Mouse (Mus musculus) neural tube, embryonic 14.5 days (tissue): ENCODE data around the gene Serpinb13. TPM values are rescaled to one million over a fixed set of nuclear protein-coding genes. Genes with fewer than 3 reads are reported as not detected.
"Not testable (repeated sequence)": the region's sequence is repeated elsewhere in the genome, so short reads cannot be mapped to it uniquely, and the experiment has no call there.

Experiments
- ATAC-seq: fragments of 200-750 bp; cut with Nextera tagmentation; 2 replicates; pipeline ENCODE4 v1.8.0; 2017; ENCODE audit warnings: low read depth, mild to moderate bottlenecking, moderate TSS enrichment, moderate library complexity
- H3K27ac ChIP-seq: fragments of 300-500 bp; sonication (generic); 2 replicates; pipeline ENCODE4 v1.5.1; 2014; ENCODE audit warnings: low read depth, mild to moderate bottlenecking, control low read depth, low read length, moderate library complexity, mixed read lengths
- H3K27me3 ChIP-seq: fragments of 300-500 bp; sonication (generic); 2 replicates; pipeline ENCODE4 v1.6.1; 2014; ENCODE audit warnings: low read length; ENCODE audit not compliant: control insufficient read depth, insufficient read depth
- H3K36me3 ChIP-seq: fragments of 300-500 bp; sonication (generic); 2 replicates; pipeline ENCODE4 v1.6.1; 2014; ENCODE audit warnings: low read length, mixed read lengths; ENCODE audit not compliant: control insufficient read depth, insufficient read depth
- H3K4me1 ChIP-seq: fragments of 300-500 bp; sonication (generic); 2 replicates; pipeline ENCODE4 v1.6.1; 2014; ENCODE audit warnings: low read length; ENCODE audit not compliant: control insufficient read depth, insufficient read depth
- H3K4me2 ChIP-seq: fragments of 300-500 bp; sonication (generic); 2 replicates; pipeline ENCODE4 v1.6.1; 2014; ENCODE audit warnings: mild to moderate bottlenecking, low read depth, low read length, control low read depth
- H3K4me3 ChIP-seq: fragments of 300-500 bp; sonication (generic); 2 replicates; pipeline ENCODE4 v1.5.1; 2014; ENCODE audit warnings: low read depth, low read length, control low read depth, mixed read lengths
- H3K9ac ChIP-seq: fragments of 300-500 bp; sonication (generic); replicated peaks from 2 replicates; pipeline ENCODE4 v1.6.1; 2014; ENCODE audit warnings: low read depth, mild to moderate bottlenecking, control low read depth, low read length, mixed read lengths
- H3K9me3 ChIP-seq: fragments of 300-500 bp; sonication (generic); 2 replicates; pipeline ENCODE4 v1.6.1; 2016; ENCODE audit warnings: low read length; ENCODE audit not compliant: control insufficient read depth
- WGBS: fragments of 180-500 bp; shearing (Covaris S2); extraction: QIAGEN DNeasy Blood & Tissue Kit; methylation state at CpG from one replicate; pipeline ENCODE4 v1.1.7; 2014; 5-methylcytosine and 5-hydroxymethylcytosine counted together
- polyA plus RNA-seq: library from polyadenylated mRNA; unstranded; fragments of >200 nt; fragmentation: Nextera tagmentation; extraction: Ambion mirVana; gene quantifications from 2 replicates; pipeline ENCODE4 v1.2.1, GENCODE M21; 2014

Gene Serpinb13
- polyA plus RNA-seq, 1 experiment from 2014 or later: not detected

DNA sequence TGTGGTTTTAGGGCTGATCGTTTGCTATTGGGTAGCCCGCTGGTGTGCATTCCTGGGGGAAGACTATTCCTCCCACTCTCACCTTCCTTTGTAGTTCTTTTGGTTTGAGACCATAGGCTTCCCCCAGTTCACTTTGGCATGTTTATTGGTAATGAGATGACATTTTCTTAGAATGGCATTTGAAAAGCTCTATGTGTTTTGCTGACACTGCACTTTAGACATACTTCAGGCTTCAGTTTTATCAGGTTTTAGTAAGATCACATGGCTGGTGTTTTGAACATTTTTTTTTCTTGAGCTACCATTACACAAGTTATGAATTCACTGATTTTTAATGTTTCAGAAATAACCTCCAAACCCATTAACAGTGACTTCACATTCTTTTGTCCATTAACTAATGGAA is 21.0 kb downstream of the Serpinb13 start:
- H3K27me3 ChIP-seq: no peaks in the 10 kb centered on the region
- WGBS: 83% methylated on average over 2 of the region's 2 CpGs
- no peak overlapping the region for H3K9ac ChIP-seq
- no peaks in the 10 kb centered on the region for H3K9me3 ChIP-seq
- no peak overlapping the region for H3K4me3 ChIP-seq
- H3K27ac ChIP-seq: no peak overlapping the region
- no peak overlapping the region for H3K4me2 ChIP-seq
- no peak for ATAC-seq
- H3K36me3 ChIP-seq: no peaks in the 10 kb centered on the region
- no peaks in the 10 kb centered on the region for H3K4me1 ChIP-seq

DNA sequence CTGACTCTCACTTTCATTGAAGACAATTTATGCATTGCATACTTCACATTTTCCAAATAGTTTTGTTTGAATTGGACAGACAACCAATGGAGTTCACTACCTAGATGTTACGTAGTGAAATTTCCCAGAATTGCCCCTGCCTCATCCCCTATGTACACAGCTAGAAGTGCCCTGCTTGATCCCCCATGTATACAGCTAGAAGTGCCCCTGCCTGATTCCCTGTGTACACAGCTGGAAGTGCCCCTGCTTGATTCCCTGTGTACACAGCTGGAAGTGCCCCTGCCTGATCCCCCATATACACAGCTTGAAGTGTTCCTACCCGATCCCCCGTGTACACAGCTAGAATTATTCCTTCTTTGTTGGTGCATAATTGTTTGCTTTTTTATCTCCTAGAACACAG is 25.5 kb downstream of the Serpinb13 start:
- ATAC-seq: no peak
- H3K27ac ChIP-seq: no peak overlapping the region
- H3K9ac ChIP-seq: no peak overlapping the region
- no peaks in the 10 kb centered on the region for H3K36me3 ChIP-seq
- no peaks in the 10 kb centered on the region for H3K4me1 ChIP-seq
- WGBS: 72% methylated on average over 3 of the region's 3 CpGs
- no peak overlapping the region for H3K4me2 ChIP-seq
- no peaks in the 10 kb centered on the region for H3K9me3 ChIP-seq
- no peaks in the 10 kb centered on the region for H3K27me3 ChIP-seq
- no peak overlapping the region for H3K4me3 ChIP-seq

DNA sequence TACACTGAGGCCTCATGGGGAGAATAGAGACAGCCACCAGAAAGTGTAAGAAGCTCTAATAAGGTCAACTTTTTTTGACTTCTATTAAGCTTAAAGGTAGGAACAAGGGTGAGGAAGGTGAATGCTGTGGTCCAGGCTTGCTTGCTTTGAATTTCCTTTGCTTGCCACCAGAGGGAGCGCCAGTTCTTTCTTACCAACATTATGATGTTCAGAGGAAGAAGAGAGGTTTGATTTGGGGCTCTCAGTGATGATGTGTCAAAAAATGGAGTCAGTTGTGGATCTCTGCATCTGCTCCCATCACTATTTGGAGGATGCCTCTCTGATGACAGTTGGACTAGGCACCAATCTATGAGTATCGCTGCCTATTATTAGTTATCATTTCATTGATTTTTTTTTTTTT is 33.7 kb downstream of the Serpinb13 start:
- Histone ChIP-seq H3K27ac (no peak overlapping the region), H3K9me3 (no peaks in the 10 kb centered on the region), H3K36me3 (no peaks in the 10 kb centered on the region), H3K4me2 (no peak overlapping the region), H3K4me1 (no peaks in the 10 kb centered on the region), H3K4me3 (no peak overlapping the region), H3K9ac (no peak overlapping the region), H3K27me3 (no peaks in the 10 kb centered on the region)
- no peak for ATAC-seq
- 40% methylated on average over 2 of the region's 2 CpGs for WGBS

DNA sequence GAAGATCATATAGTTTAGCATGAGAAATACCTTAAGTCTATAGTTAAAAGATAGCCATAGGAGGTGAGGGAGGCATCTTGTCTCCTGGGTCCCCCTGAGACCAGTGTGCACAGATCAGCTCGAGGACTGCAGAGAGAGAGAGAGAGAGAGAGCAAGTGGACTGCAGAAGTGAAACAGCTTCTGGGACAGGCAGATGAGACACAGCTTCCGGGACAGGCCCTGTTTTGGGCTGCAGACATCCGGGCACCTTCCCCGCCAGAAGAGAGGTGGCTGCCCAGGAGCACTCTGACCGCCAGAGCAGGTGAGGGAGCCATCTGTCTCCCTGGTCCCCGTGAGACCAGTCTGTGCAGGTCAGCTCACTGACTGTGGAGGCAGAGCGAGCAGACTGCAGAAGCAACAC is 34.4 kb downstream of the Serpinb13 start:
- Histone ChIP-seq H3K27me3 (no peaks in the 10 kb centered on the region), H3K4me3 (no peak overlapping the region), H3K4me1 (no peaks in the 10 kb centered on the region), H3K4me2 (no peak overlapping the region), H3K27ac (no peak overlapping the region), H3K36me3 (no peaks in the 10 kb centered on the region), H3K9ac (no peak overlapping the region), H3K9me3 (no peaks in the 10 kb centered on the region)
- 75% methylated on average over 7 of the region's 7 CpGs for WGBS
- ATAC-seq: no peak

DNA sequence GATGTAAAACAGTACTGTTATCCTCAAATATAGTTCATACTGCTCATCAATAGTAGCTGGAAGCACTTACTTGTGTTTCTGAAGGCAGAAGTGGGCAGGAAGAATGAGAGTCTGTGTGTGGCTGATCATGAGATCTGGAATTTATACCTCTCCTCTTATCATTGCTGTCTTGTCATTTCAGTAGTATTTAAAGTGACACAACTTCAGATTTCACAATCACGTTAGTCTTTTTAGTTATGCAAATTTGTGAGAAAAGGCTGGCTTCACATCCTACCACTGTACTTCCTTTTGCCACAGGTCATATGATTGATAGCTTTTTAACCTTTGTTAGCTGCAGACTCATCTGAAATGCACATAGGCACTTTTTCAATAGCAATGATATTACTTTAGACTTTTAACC is 45.1 kb downstream of the Serpinb13 start:
- ATAC-seq: no peak
- no peak overlapping the region for H3K4me3 ChIP-seq
- H3K9me3 ChIP-seq: no peaks in the 10 kb centered on the region
- H3K4me1 ChIP-seq: no peaks in the 10 kb centered on the region
- no peak overlapping the region for H3K27ac ChIP-seq
- WGBS: 67% methylated on average over 1 of the region's 1 CpGs
- H3K9ac ChIP-seq: no peak overlapping the region
- no peaks in the 10 kb centered on the region for H3K27me3 ChIP-seq
- H3K36me3 ChIP-seq: no peaks in the 10 kb centered on the region
- no peak overlapping the region for H3K4me2 ChIP-seq

DNA sequence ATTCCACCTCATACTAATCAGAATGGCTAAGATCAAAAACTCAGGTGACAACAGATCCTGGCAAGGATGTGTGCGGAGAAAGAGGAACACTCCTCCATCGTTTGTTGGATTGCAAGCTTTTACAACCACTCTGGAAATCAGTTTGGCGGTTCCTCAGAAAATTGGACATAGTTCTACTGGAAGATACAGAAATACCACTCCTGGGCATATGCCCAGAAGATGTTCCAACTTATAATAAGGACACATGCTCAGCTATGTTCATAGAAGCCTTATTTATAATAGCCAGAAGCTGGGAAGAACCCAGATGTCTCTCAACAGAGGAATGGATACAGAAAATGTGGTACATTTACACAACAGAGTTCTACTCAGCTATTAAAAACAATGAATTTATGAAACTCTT is 53.5 kb downstream of the Serpinb13 start:
- not testable (repeated sequence) for ATAC-seq, H3K4me3 ChIP-seq, H3K27me3 ChIP-seq, H3K4me2 ChIP-seq, H3K36me3 ChIP-seq, H3K27ac ChIP-seq, H3K9me3 ChIP-seq, H3K9ac ChIP-seq, H3K4me1 ChIP-seq
- WGBS: 87% methylated on average over 3 of the region's 3 CpGs

Other genes with a start within 250 kb of the Serpinb13 start
- gene Kdsr, start 221.3 kb upstream of the Serpinb13 start, polyA plus RNA-seq: 13.2 and 16.3 TPM in 2 replicates
- gene Vps4b, start 184.3 kb upstream of the Serpinb13 start, polyA plus RNA-seq: 32.8 and 45.9 TPM in 2 replicates
- not detected in 2 replicates for gene Serpinb5, start 119.8 kb upstream of the Serpinb13 start, polyA plus RNA-seq
- gene Serpinb12, start 46.5 kb upstream of the Serpinb13 start, polyA plus RNA-seq: 0.24 TPM in 1 of 2 replicates, not detected in the other
- gene Serpinb3a, start 71.3 kb downstream of the Serpinb13 start, polyA plus RNA-seq: not detected in 2 replicates
- gene Serpinb3d, start 102.5 kb downstream of the Serpinb13 start, polyA plus RNA-seq: not detected in 2 replicates